Mouse (Mus musculus) heart, embryonic 14.5 days (tissue): Measurements from ENCODE around the gene Auts2. TPM values are rescaled to one million over a fixed set of nuclear protein-coding genes. Genes with fewer than 3 reads are reported as not detected.

Experiments
- ATAC-seq: fragments of 200-750 bp; cut with Nextera tagmentation; 2 replicates; pipeline ENCODE4 v1.8.0; 2017; ENCODE audit warnings: low read depth, moderate TSS enrichment; ENCODE audit not compliant: insufficient number of reproducible peaks, insufficient read depth, low FRiP score
- H3K27ac ChIP-seq, 2 experiments: fragments of 200-500 bp in 1 of 2; fragments of 300-500 bp in 1 of 2; sonication (generic) in 1 of 2; replicated peaks in 1 of 2; 2 replicates each; pipeline ENCODE4 v1.5.1; 2012 to 2014; ENCODE audit warnings: low read depth in 2 of 2, low read length in 2 of 2, control low read depth in 1 of 2, mild to moderate bottlenecking in 1 of 2, mixed read lengths in 1 of 2; ENCODE audit not compliant: control insufficient read depth in 1 of 2, insufficient read depth in 1 of 2
- H3K27me3 ChIP-seq: fragments of 300-500 bp; sonication (generic); 2 replicates; pipeline ENCODE4 v1.6.1; 2014; ENCODE audit warnings: mild to moderate bottlenecking, low read length, control low read depth; ENCODE audit not compliant: control insufficient read depth, insufficient read depth
- H3K36me3 ChIP-seq: fragments of 300-500 bp; sonication (generic); 2 replicates; pipeline ENCODE4 v1.6.1; 2014; ENCODE audit warnings: mild to moderate bottlenecking, control low read depth, low read length, mixed read lengths; ENCODE audit not compliant: control insufficient read depth, insufficient read depth
- H3K4me1 ChIP-seq, 2 experiments: fragments of 200-500 bp in 1 of 2; fragments of 300-500 bp in 1 of 2; sonication (generic) in 1 of 2; 2 replicates each; pipeline ENCODE4 v1.6.1; 2012 to 2014; ENCODE audit warnings: low read length in 2 of 2, control low read depth in 1 of 2, mixed read lengths in 1 of 2; ENCODE audit not compliant: control insufficient read depth in 2 of 2, insufficient read depth in 2 of 2
- H3K4me2 ChIP-seq: fragments of 300-500 bp; sonication (generic); 2 replicates; pipeline ENCODE4 v1.6.1; 2014; ENCODE audit warnings: mild to moderate bottlenecking, low read length
- H3K4me3 ChIP-seq, 2 experiments: fragments of 200-500 bp in 1 of 2; fragments of 300-500 bp in 1 of 2; sonication (generic) in 1 of 2; 2 replicates each; pipeline ENCODE4 v1.5.1; 2012 to 2014; ENCODE audit warnings: low read length in 2 of 2, mild to moderate bottlenecking in 2 of 2, control low read depth in 1 of 2, low read depth in 1 of 2, moderate library complexity in 1 of 2; ENCODE audit not compliant: control insufficient read depth in 1 of 2, insufficient read depth in 1 of 2
- H3K9ac ChIP-seq: fragments of 300-500 bp; sonication (generic); 2 replicates; pipeline ENCODE4 v1.6.1; 2014; ENCODE audit warnings: mild to moderate bottlenecking, low read length
- H3K9me3 ChIP-seq: fragments of 300-500 bp; sonication (generic); 2 replicates; pipeline ENCODE4 v1.6.1; 2016; ENCODE audit warnings: low read length, control low read depth; ENCODE audit not compliant: control insufficient read depth
- WGBS: fragments of 180-500 bp; shearing (Covaris S2); extraction: QIAGEN DNeasy Blood & Tissue Kit; methylation state at CpG from one replicate; pipeline ENCODE4 v1.1.7; 2014; 5-methylcytosine and 5-hydroxymethylcytosine counted together
- polyA plus RNA-seq: library from polyadenylated mRNA; unstranded; fragments of >200 nt; fragmentation: Nextera tagmentation; extraction: Ambion mirVana; gene quantifications from 2 replicates; pipeline ENCODE4 v1.2.1, GENCODE M21; 2014

Auts2 gene
- polyA plus RNA-seq, 1 experiment from 2014 or later: 18.0 TPM

DNA sequence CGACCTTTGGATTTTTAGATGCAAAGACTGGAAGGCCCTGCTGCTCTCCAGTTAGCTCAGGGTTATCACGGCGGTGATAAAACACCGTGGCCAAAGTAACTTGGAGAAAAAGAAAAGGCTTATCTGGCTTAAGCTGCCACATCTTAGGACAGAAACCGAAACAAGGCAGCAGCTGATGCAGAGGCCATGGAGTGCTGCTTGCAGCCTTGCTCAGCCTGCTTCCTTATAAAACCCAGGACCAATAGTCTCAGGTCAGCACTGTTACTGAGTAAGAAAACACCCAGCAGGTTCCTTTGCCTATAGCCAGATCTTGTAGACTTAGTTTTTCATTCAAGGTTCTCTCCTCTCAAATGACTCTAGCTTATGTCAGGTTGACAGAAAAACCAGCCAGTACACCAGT, 621.0 kb downstream of the Auts2 start:
- H3K27me3 ChIP-seq: no peaks in the 10 kb centered on the region
- no peak overlapping the region for H3K4me3 ChIP-seq
- no peak overlapping the region for H3K27ac ChIP-seq
- H3K4me2 ChIP-seq: no peak overlapping the region
- H3K9ac ChIP-seq: no peak overlapping the region
- no peak for ATAC-seq
- no peaks in the 10 kb centered on the region for H3K9me3 ChIP-seq
- H3K4me1 ChIP-seq: peaks cover 6 to 8% of the 10 kb centered on the region in 2 experiments; a peak in 3 of 4 replicates
- no peaks in the 10 kb centered on the region for H3K36me3 ChIP-seq
- 34% methylated on average over 5 of the region's 5 CpGs for WGBS

DNA sequence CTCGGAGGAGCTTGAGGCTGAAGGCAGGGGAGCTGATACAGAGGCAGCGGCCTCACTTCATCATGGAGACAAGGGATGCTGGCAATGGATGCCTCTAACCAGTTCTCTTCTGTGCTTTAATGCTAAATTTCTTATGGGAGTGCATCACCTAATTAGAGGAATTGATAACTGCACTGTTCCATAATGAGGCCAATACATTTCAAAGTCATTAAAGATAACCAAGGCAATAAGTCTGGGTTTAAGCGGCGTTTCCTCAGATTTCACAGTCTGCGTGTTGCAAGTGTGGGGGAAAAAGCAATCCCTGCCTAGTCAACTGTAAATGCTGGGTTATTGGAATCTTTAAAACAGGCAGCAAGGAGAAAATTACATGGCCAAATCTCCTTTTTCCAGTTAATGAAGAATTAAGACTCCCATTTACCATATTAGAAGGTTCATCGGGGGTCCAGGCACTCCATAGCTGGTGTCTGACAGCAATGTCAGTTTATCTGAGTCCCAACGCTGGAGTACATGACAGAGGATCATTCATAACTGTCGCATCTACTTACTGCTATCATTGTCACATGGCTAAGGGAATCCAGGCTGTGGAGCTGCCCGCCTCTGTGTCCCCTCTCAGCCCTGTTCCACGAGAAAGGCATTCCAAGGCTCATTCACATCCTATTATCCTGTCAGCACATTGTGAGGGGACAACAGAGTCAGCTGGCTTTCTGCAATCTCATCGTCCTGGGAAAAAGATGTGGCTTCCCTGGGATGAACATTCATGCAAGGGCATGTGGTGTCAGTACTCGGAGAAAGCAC, 623.0 kb downstream of the Auts2 start:
- Histone ChIP-seq H3K4me2 (no peak overlapping the region), H3K36me3 (no peaks in the 10 kb centered on the region), H3K27ac (no peak overlapping the region), H3K9ac (no peak overlapping the region), H3K4me3 (no peak overlapping the region), H3K4me1 (peaks cover 6 to 8% of the 10 kb centered on the region in 2 experiments; a peak in 3 of 4 replicates), H3K9me3 (no peaks in the 10 kb centered on the region), H3K27me3 (no peaks in the 10 kb centered on the region)
- WGBS: 52% methylated on average over 12 of the region's 12 CpGs
- ATAC-seq: no peak

DNA sequence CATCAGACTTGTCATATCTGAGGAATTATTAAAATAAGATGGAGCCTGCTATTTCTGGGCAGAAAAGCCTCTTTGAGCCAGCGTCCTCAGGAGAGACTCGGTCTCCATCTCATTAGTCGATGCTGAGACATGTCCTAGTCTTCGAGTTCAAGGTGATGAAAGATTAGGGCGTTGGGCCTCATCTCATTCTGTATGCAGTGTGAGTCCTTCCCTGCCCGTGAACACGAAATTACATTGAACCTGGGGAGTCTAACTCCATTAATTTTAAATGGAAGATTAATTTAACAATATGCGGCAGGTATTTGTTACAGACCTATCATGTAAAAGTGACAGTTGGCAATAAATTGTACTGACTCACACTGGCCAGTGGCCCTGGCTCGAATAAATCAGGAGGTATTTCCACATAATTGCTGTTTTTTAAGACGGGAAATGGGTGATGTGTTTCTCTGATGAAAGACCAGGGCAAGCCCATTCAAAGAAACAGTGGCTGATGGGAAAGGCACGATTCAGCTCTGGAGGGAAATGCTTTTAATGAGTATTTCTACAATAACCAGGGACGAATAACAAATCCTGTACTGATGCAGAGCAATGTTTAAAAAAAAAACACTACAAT, 626.2 kb downstream of the Auts2 start:
- H3K9me3 ChIP-seq: no peaks in the 10 kb centered on the region
- peaks cover 3 to 11% of the 10 kb centered on the region in 2 experiments; a peak in 3 of 4 replicates for H3K4me1 ChIP-seq
- H3K27me3 ChIP-seq: no peaks in the 10 kb centered on the region
- no peak for ATAC-seq
- WGBS: 75% methylated on average over 12 of the region's 12 CpGs
- H3K36me3 ChIP-seq: no peaks in the 10 kb centered on the region
- no peak overlapping the region for H3K4me2 ChIP-seq
- no peak overlapping the region for H3K27ac ChIP-seq
- H3K4me3 ChIP-seq: no peak overlapping the region
- H3K9ac ChIP-seq: no peak overlapping the region

DNA sequence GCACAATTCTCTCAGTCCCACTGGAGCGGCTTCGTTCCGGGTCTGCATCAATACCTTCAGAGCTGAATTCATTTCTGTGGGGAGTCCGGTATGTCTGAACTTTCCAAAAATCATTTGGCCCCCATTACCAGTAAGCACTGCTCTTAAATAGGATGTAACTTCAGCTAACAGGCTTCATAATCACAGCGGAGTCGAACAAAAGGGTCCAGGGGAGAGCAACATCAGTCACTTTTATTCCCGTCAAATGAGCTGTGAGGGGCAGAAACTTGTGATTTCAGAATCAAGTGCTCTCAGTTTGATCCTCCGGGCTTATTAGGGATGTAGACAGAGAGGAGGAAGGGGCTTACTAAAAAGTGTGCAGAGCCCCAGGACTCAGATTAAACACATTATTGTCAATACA, 629.6 kb downstream of the Auts2 start:
- Histone ChIP-seq H3K36me3 (no peaks in the 10 kb centered on the region), H3K4me1 (peaks cover 0 to 3% of the 10 kb centered on the region in 2 experiments; a peak in 2 of 4 replicates), H3K27ac (no peak overlapping the region), H3K4me2 (no peak overlapping the region), H3K4me3 (no peak overlapping the region), H3K9me3 (no peaks in the 10 kb centered on the region), H3K9ac (no peak overlapping the region), H3K27me3 (no peaks in the 10 kb centered on the region)
- WGBS: 88% methylated on average over 8 of the region's 8 CpGs
- ATAC-seq: no peak

DNA sequence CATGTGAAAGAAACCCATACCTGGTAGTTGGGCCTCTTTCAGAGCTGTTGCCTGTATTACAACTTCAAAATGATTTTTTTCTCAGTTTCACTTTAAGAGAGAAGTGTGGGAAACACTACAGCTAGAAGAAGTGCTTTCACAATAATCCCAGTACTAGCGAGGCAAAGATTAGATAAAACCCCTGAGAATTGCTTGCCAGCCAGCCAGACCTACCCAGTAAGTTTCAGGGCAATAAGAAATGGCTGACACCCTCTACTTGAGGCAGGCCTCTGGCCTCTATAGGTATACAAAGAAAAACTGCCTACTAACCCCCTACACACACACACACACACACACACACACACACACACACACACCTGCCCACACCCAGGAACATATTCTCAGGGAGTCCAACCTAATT, 630.2 kb downstream of the Auts2 start:
- no peak overlapping the region for H3K9ac ChIP-seq
- no peaks in the 10 kb centered on the region for H3K27me3 ChIP-seq
- no peak overlapping the region for H3K4me2 ChIP-seq
- no peak for ATAC-seq
- WGBS: 11% methylated on average over 1 of the region's 1 CpGs
- no peaks in the 10 kb centered on the region for H3K9me3 ChIP-seq
- no peak overlapping the region for H3K27ac ChIP-seq
- H3K4me1 ChIP-seq: peaks cover 0 to 3% of the 10 kb centered on the region in 2 experiments; a peak in 2 of 4 replicates
- H3K4me3 ChIP-seq: no peak overlapping the region
- no peaks in the 10 kb centered on the region for H3K36me3 ChIP-seq

DNA sequence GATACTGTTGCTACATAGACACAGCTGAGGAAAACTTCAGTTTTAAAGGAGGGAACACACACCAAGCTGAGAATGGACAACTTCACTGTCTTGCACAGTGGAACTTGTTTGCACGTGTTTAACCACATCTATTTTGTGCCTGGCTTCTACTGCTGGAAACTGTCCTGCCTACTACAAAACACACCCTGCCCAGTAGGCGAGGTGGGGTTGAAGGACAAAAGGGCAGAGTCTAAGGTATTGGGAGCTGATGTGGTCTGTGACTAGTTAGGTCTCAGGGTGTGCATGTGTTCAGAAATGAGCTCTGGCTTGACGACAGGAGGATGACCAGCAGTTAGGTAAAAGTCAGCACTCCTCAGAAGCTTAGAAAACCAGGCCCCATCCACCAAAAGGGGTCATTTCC, 636.8 kb downstream of the Auts2 start:
- H3K4me3 ChIP-seq: no peak overlapping the region
- H3K27ac ChIP-seq: no peak overlapping the region
- no peaks in the 10 kb centered on the region for H3K27me3 ChIP-seq
- no peak for ATAC-seq
- no peak overlapping the region for H3K9ac ChIP-seq
- WGBS: 73% methylated on average over 3 of the region's 3 CpGs
- peaks cover 0 to 3% of the 10 kb centered on the region in 2 experiments; a peak in 2 of 4 replicates for H3K4me1 ChIP-seq
- no peak overlapping the region for H3K4me2 ChIP-seq
- H3K36me3 ChIP-seq: no peaks in the 10 kb centered on the region
- H3K9me3 ChIP-seq: no peaks in the 10 kb centered on the region

DNA sequence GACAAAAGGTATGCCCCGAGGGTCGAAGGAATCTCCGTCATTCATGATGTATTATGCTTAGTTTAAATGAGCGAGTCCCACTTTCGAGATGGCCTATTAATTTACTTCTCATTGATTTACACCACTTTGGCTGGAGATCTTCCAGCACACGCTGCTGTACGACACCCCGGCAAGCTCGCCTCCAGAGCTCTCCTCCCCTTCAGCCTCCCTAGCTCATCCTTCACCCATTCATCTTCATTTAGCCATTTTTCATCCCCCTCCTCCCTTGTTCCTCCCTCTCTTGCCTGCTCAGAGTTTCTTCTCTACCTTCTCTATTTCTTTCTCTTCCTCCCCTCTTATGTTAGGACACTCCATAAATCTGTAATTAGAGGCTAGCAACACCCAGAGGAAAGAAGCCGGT, 638.7 kb downstream of the Auts2 start:
- H3K27me3 ChIP-seq: no peaks in the 10 kb centered on the region

More for the DNA sequence above, 638.7 kb downstream of the Auts2 start:
- no peak for ATAC-seq
- WGBS: 88% methylated on average over 10 of the region's 10 CpGs
- Histone ChIP-seq H3K4me3 (no peak overlapping the region), H3K4me2 (no peak overlapping the region), H3K36me3 (no peaks in the 10 kb centered on the region), H3K27ac (no peak overlapping the region), H3K9me3 (no peaks in the 10 kb centered on the region), H3K4me1 (peaks cover 0 to 3% of the 10 kb centered on the region in 2 experiments; a peak in 2 of 4 replicates), H3K9ac (no peak overlapping the region)
